Mouse (Mus musculus) embryonic facial prominence, embryonic 12.5 days (tissue): ENCODE measurements around the gene Usp21. TPM values are rescaled to one million over a fixed set of nuclear protein-coding genes. Genes with fewer than 3 reads are reported as not detected.

Experiments
- ATAC-seq: fragments of 200-750 bp; cut with Nextera tagmentation; 2 replicates; pipeline ENCODE4 v1.8.0; 2017; ENCODE audit not compliant: insufficient number of reproducible peaks, insufficient read depth, low FRiP score, low TSS enrichment
- H3K27ac ChIP-seq: fragments of 300-500 bp; sonication (generic); 2 replicates; pipeline ENCODE4 v1.5.1; 2016; ENCODE audit warnings: mild to moderate bottlenecking
- H3K27me3 ChIP-seq: fragments of 300-500 bp; sonication (generic); 2 replicates; pipeline ENCODE4 v1.6.1; 2016; ENCODE audit warnings: mild to moderate bottlenecking, moderate library complexity
- H3K36me3 ChIP-seq: fragments of 300-500 bp; sonication (generic); 2 replicates; pipeline ENCODE4 v1.6.1; 2016; ENCODE audit warnings: mild to moderate bottlenecking
- H3K4me1 ChIP-seq: fragments of 300-500 bp; sonication (generic); 2 replicates; pipeline ENCODE4 v1.6.1; 2016
- H3K4me2 ChIP-seq: fragments of 300-500 bp; sonication (generic); replicated peaks from 2 replicates; pipeline ENCODE4 v1.6.1; 2016; ENCODE audit warnings: mild to moderate bottlenecking, moderate library complexity
- H3K4me3 ChIP-seq: fragments of 300-500 bp; sonication (generic); 2 replicates; pipeline ENCODE4 v1.5.1; 2016; ENCODE audit warnings: mild to moderate bottlenecking
- H3K9ac ChIP-seq: fragments of 300-500 bp; sonication (generic); 2 replicates; pipeline ENCODE4 v1.6.1; 2016; ENCODE audit warnings: mild to moderate bottlenecking, moderate library complexity
- H3K9me3 ChIP-seq: fragments of 300-500 bp; sonication (generic); 2 replicates; pipeline ENCODE4 v1.6.1; 2016; ENCODE audit warnings: mild to moderate bottlenecking, moderate library complexity
- WGBS: fragments of 180-500 bp; shearing (Covaris S2); methylation state at CpG from one replicate; pipeline ENCODE4 v1.1.7; 2016; 5-methylcytosine and 5-hydroxymethylcytosine counted together
- polyA plus RNA-seq: library from polyadenylated mRNA; unstranded; fragments of >200 nt; fragmentation: Nextera tagmentation; extraction: Ambion mirVana; gene quantifications from 2 replicates; pipeline ENCODE4 v1.2.1, GENCODE M21; 2016

Usp21 gene
- polyA plus RNA-seq, 1 experiment from 2014 or later: 135 TPM

- Histone ChIP-seq H3K4me2 (no peak overlapping the region), H3K4me3 (no peak overlapping the region), H3K9me3 (no peaks in the 10 kb centered on the region), H3K27ac (no peak overlapping the region), H3K4me1 (peaks cover 20% of the 10 kb centered on the region; the same call in 1 of the 2 replicates), H3K27me3 (no peaks in the 10 kb centered on the region), H3K36me3 (peaks cover 71% of the 10 kb centered on the region), H3K9ac (no peak overlapping the region)
- WGBS: 86% methylated on average over 11 of the region's 11 CpGs
- no peak for ATAC-seq
These were observed 12.6 kb downstream of the Usp21 start for GRCm38 (mm10) chr1:171275144-171275734.

GRCm38 (mm10) chr1:171274171-171274570 lies 13.6 kb downstream of the Usp21 start:
- H3K4me3 ChIP-seq: no peak overlapping the region
- H3K27ac ChIP-seq: no peak overlapping the region
- H3K27me3 ChIP-seq: no peaks in the 10 kb centered on the region
- no peaks in the 10 kb centered on the region for H3K9me3 ChIP-seq
- H3K4me2 ChIP-seq: no peak overlapping the region
- H3K4me1 ChIP-seq: peaks cover 15% of the 10 kb centered on the region; the same call in 1 of the 2 replicates
- no peak overlapping the region for H3K9ac ChIP-seq
- no peak for ATAC-seq
- WGBS: 95% methylated on average over 12 of the region's 12 CpGs
- H3K36me3 ChIP-seq: peaks cover 71% of the 10 kb centered on the region

- no peak for ATAC-seq
- Histone ChIP-seq H3K36me3 (peaks cover 52% of the 10 kb centered on the region), H3K4me3 (no peak overlapping the region), H3K9me3 (no peaks in the 10 kb centered on the region), H3K4me1 (peaks cover 15% of the 10 kb centered on the region; the same call in 1 of the 2 replicates), H3K27ac (no peak overlapping the region), H3K4me2 (no peak overlapping the region), H3K9ac (no peak overlapping the region), H3K27me3 (no peaks in the 10 kb centered on the region)
- WGBS: 94% methylated on average over 3 of the region's 3 CpGs
These were observed 15.7 kb downstream of the Usp21 start for GRCm38 (mm10) chr1:171272086-171272485.

DNA sequence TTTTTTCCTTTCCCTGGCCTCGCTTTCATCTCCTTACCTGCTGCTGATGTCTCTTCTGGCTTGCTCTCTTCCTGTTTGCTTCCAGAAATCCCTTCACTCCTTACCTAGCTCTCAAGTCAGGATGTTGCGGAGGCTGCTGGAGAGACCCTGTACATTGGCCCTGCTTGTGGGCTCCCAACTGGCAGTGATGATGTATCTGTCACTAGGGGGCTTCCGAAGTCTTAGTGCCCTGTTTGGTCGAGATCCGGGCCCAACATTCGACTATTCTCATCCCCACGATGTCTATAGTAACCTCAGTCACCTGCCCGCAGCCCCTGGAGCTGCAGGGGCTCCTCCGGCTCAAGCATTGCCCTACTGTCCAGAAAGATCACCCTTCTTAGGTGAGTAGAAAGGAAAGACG lies 16.2 kb downstream of the Usp21 start:
- H3K9ac ChIP-seq: no peak overlapping the region
- no peaks in the 10 kb centered on the region for H3K9me3 ChIP-seq
- ATAC-seq: no peak
- no peaks in the 10 kb centered on the region for H3K27me3 ChIP-seq
- 75% methylated on average over 10 of the region's 10 CpGs for WGBS
- peaks cover 47% of the 10 kb centered on the region for H3K36me3 ChIP-seq
- no peak overlapping the region for H3K4me3 ChIP-seq
- peak overlapping the region; percentile 91; the same call in 1 of the 2 replicates for H3K4me2 ChIP-seq
- H3K4me1 ChIP-seq: peaks cover 15% of the 10 kb centered on the region; the same call in 1 of the 2 replicates
- no peak overlapping the region for H3K27ac ChIP-seq

DNA sequence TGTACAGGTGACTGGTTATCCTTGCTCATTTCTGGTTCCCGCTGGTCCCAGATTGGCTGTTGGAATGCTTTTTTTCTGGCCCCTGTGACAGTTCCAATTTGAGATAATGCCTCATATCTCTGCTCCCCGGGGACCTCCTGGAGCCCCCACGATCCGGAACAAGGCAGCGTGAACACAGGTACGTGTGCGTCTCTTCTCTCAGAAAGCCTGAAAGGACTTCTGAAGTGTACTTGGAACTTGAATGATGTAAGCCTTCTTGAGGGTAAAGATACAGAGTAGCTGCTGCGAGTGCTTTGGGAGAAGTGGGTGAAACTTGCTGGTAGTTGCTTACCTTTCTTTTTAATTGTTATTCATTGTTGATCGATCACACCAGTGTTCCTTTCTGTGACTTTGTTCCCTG lies 16.6 kb downstream of the Usp21 start:
- H3K36me3 ChIP-seq: peaks cover 43% of the 10 kb centered on the region
- 44% methylated on average over 9 of the region's 9 CpGs for WGBS
- peak overlapping the region; percentile 75 for H3K9ac ChIP-seq
- peaks cover 15% of the 10 kb centered on the region; the same call in 1 of the 2 replicates for H3K4me1 ChIP-seq
- no peak for ATAC-seq
- no peaks in the 10 kb centered on the region for H3K9me3 ChIP-seq
- no peak overlapping the region for H3K27ac ChIP-seq
- peak overlapping the region; percentile 91 for H3K4me2 ChIP-seq
- H3K4me3 ChIP-seq: peak overlapping the region; percentile 72
- no peaks in the 10 kb centered on the region for H3K27me3 ChIP-seq

DNA sequence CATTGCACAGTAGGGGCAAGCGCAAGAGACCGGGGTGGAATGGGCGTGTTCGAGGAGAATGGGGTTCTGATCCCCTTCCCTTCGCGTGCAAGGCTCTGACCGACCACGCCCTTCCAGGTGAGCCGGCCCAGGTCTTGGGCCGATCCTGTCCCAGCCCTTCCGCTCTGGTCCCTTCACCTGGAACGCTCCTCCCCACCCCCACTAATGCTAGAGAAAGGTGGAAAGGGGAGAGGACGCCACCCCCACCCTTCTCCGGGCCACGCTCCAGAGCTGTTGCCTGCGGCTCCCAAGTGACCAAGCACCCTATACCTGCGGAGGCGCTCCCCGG lies 17.3 kb downstream of the Usp21 start:
- H3K27me3 ChIP-seq: no peaks in the 10 kb centered on the region
- peak overlapping the region; percentile 91 for H3K4me2 ChIP-seq
- 0 out of 2 replicates have a peak overlapping the region, but pooled peaks have one; percentile 37 for H3K27ac ChIP-seq
- H3K9ac ChIP-seq: peak overlapping the region; percentile 75
- peak; percentile 74; the same call in 1 of the 2 replicates for ATAC-seq
- peaks cover 15% of the 10 kb centered on the region; the same call in 1 of the 2 replicates for H3K4me1 ChIP-seq
- H3K9me3 ChIP-seq: no peaks in the 10 kb centered on the region
- peak overlapping the region; percentile 72 for H3K4me3 ChIP-seq
- peaks cover 37% of the 10 kb centered on the region for H3K36me3 ChIP-seq
- under 1% methylated on average over 19 of the region's 19 CpGs for WGBS

DNA sequence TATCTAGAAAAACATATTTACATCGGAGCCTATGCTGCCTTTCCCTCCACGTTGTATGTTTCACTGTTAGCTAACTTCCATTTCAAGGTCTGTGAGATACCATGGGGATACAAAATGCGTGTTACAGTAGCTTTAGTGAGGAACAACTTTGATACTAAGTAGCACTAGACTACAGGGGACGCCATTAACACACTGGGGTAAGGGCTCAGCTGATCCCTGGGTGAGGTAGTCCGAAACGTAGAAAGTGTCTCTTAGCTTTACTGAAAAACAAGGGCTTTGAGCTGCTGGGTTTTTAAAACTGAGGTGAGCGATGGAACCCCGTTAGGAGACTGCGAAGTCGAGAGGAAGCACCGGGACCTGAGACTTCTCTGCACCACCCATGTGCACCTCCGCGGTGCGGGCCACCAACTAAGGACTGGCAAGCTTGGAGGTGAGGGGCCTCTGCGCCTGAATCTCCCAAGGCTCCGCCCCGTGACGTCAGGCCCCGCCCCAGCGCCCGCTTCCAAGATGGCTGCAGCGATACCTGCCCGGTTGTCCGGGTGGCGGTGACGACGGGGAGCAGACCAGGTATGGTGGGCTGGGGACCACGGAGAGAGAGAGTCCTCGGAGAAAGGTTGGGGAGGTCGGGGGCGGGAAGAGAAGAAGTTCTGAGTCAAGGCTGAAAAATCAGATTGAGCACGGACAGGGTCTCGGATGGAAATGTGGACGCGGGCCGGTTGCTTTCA lies 17.8 kb downstream of the Usp21 start, which contains the start of gene B4galt3:
B4galt3 (plus strand) TSS at position 481 of the 725 bp plus-strand sequence.
- Histone ChIP-seq H3K27ac (0 out of 2 replicates have a peak within 1 kb of the TSS, but pooled peaks have one; percentile 37), H3K4me1 (peaks cover 15% of the 10 kb centered on the region; the same call in 1 of the 2 replicates), H3K27me3 (no peaks in the 10 kb centered on the region), H3K9me3 (no peaks in the 10 kb centered on the region), H3K9ac (peak within 1 kb of the TSS; percentile 75), H3K4me2 (peak within 1 kb of the TSS; percentile 91), H3K36me3 (peaks cover 31% of the 10 kb centered on the region), H3K4me3 (peak within 1 kb of the TSS; percentile 72)
- ATAC-seq: peak; percentile 92
- WGBS: 4% methylated on average over 36 of the region's 36 CpGs

DNA sequence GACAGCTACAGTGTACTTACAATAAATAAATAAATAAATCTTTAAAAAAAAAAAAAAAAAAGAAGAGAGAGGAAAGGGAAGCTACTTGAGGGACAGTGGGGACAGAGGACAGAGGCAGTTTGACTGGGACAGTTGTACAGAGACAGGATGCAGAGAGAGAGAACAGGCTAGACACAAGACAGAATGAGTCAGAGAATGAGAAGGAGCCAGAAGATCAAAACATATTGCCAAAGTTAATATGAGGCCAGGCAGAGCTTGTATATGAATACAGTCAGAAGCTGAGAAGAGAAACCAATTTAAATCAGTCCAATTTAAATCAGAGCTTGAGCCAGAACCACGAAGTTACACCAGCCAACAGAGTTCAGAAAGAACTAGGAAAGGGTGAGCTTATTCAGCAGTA lies 19.4 kb downstream of the Usp21 start:
- H3K4me1 ChIP-seq: peaks cover 18% of the 10 kb centered on the region
- ATAC-seq: no peak
- H3K27ac ChIP-seq: no peak overlapping the region
- no peak overlapping the region for H3K9ac ChIP-seq
- no peaks in the 10 kb centered on the region for H3K9me3 ChIP-seq
- no peak overlapping the region for H3K4me2 ChIP-seq
- H3K27me3 ChIP-seq: no peaks in the 10 kb centered on the region
- 68% methylated on average over 1 of the region's 1 CpGs for WGBS
- H3K4me3 ChIP-seq: no peak overlapping the region
- peaks cover 15% of the 10 kb centered on the region for H3K36me3 ChIP-seq

DNA sequence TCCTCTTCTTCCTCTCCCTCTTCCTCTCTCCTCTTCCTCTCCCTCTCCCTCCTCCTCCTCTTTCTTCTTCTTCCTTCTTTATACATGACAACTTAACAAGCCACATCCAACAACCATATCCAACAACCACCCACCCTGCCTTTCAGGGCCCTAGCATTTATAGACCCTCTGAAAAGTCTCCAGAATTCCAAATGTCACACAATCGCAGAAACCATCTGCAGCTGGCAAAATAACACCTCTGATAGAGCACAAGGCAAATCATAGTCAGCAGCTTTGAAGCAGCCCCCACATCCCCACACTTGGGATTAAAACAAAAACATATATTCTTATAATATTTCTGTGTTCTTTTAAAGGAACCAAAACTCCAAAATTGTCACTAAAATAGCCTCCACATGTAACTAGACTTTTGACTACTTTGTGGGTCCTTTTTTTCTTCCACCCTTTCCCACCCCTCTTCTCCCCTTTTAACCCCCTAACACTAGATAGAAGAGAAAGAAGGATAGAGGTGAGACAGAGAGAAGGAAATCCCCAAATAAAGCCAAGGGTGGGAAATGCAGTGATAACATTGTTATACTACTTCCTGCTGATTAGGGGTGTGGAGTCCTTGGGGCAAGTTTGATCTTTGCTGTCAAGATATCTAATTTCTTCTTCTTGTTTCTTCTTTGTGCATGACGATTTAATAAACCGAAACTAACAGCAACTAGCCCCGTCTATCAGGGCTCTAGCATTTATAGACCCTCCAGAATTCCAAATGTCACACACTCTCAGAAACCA lies 21.6 kb downstream of the Usp21 start:
- Histone ChIP-seq H3K9me3 (no peaks in the 10 kb centered on the region), H3K9ac (no peak overlapping the region), H3K4me3 (no peak overlapping the region), H3K27ac (no peak overlapping the region), H3K4me1 (peaks cover 23% of the 10 kb centered on the region), H3K27me3 (no peaks in the 10 kb centered on the region), H3K4me2 (no peak overlapping the region), H3K36me3 (no peaks in the 10 kb centered on the region)
- 62% methylated on average over 4 of the region's 4 CpGs for WGBS
- ATAC-seq: no peak

DNA sequence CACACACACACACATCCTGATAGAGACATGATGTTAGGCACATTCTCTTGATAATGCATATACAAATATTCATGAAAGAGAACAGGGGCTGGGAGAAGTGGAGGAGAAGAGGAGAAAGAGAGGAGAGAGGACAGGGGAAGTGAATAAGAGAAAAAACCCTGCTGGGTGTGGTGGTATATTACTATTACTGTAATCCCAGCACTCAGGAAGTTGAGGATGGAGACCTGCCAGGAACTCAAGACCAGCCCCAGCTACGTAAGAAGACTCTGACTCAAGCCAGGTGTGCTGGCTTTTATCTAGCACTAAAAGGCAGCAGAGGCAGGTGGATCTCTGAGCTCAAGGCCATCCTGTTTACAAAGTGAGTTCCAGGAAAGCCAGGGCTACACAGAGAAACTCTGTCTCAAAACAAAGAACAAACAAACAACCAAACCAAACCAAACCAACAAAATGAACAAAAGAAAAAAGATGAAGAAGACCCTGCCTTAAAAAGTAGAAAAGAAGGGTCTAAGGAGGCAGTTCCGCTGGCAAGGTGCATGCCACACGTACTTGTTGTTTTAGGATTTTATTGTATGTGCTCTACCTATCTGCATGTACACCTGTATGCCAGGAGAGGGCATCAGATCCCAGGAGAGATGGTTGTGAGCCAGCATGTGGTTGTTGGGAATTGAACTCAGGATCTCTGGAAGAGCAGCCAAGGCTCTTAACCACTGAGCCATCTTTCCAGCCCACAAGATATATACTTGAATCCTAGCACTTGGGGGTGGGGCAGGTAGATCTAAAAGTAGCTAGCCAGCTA lies 23.9 kb downstream of the Usp21 start:
- WGBS: 70% methylated on average over 3 of the region's 3 CpGs
- H3K4me2 ChIP-seq: peak overlapping the region; percentile 51
- peaks cover 6% of the 10 kb centered on the region for H3K36me3 ChIP-seq
- no peak overlapping the region for H3K4me3 ChIP-seq
- no peak overlapping the region for H3K9ac ChIP-seq
- peak; percentile 19; the same call in 1 of the 2 replicates for ATAC-seq
- no peaks in the 10 kb centered on the region for H3K9me3 ChIP-seq
- peak overlapping the region; percentile 92 for H3K27ac ChIP-seq
- peaks cover 16% of the 10 kb centered on the region for H3K4me1 ChIP-seq
- no peaks in the 10 kb centered on the region for H3K27me3 ChIP-seq

DNA sequence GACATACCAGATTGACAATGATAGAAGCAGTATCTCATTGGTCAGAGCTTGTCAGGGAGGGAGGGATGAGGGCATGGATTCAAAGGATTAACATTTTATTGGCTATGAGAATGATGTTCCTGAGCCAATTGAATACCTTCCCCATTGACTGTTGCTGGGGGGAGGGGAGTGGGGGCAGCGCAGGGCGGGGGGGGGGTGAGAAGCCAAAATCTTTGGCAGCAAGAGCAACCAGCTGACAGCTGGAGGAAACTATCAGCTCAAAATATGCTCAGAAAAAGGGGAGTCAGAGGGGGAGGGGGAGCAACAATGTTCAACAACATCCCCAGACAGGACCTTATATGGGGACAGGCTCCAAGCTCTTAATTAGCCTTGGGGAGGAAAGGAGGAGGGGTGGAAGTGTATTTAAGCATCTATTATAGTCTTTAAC lies 24.6 kb downstream of the Usp21 start:
- Histone ChIP-seq H3K4me1 (peaks cover 16% of the 10 kb centered on the region), H3K9ac (0 out of 2 replicates have a peak overlapping the region, but pooled peaks have one; percentile 45), H3K36me3 (peaks cover 8% of the 10 kb centered on the region), H3K27me3 (no peaks in the 10 kb centered on the region), H3K4me2 (peak overlapping the region; percentile 51), H3K27ac (peak overlapping the region; percentile 92), H3K9me3 (no peaks in the 10 kb centered on the region), H3K4me3 (peak overlapping the region; percentile 24)
- ATAC-seq: peak; percentile 82
- 8% methylated on average over 2 of the region's 2 CpGs for WGBS
